Mouse (Mus musculus) Patski (cell line): Measurements from ENCODE around the gene Gm45837. TPM values are rescaled to one million over a fixed set of nuclear protein-coding genes. Genes with fewer than 3 reads are reported as not detected.
A peak's percentile ranks its signal among the peaks of the same experiment; 100 is the strongest.
"Not testable (repeated sequence)": the region's sequence is repeated elsewhere in the genome, so short reads cannot be mapped to it uniquely, and the experiment has no call there.

Experiments
- ATAC-seq: fragments of 100-300 bp; one replicate; pipeline ENCODE4 v1.8.0; 2021
- CTCF ChIA-PET: fragments of 350-600 bp; sonication (Branson Sonifier 250); formaldehyde crosslinking; loops from one replicate; lab custom pipeline; 2022; ENCODE audit warnings: inconsistent platforms; lab: Charles Lee
- POLR2A ChIA-PET: fragments of 350-600 bp; sonication (Branson Sonifier 250); formaldehyde crosslinking; loops from one replicate; lab custom pipeline; 2022; ENCODE audit warnings: antibody characterized with exemption, inconsistent platforms; lab: Charles Lee
- DNase-seq: peaks from one replicate; pipeline ENCODE4 v3.0.0-alpha.2; 2011; ENCODE audit warnings: low read depth, low spot score
- H3K27me3 ChIP-seq: fragments of 371-371 bp; one replicate; pipeline ENCODE4 v1.5.1; 2021
- CTCF ChIP-seq: fragments of 100-300 bp; IDR thresholded peaks from one replicate; pipeline ENCODE4 v1.5.1; 2021
- in situ Hi-C: fragments of 300-500 bp; cut with MboI; formaldehyde crosslinking; loops from 3 replicates; pipeline ENCODE4 v1.11.1; 2018; ENCODE audit warnings: low pct_unique_long_range_greater_than_20kb, mixed read lengths
- polyA plus RNA-seq: library from polyadenylated mRNA; unstranded; gene quantifications from one replicate; pipeline ENCODE4 v1.2.3, GENCODE M21; 2021

The Gm45837 gene
- polyA plus RNA-seq, 1 experiment from 2014 or later: 0.78 TPM

- in situ Hi-C loops: no loop called here
- DNase-seq: no peak
Observed at GRCm38 (mm10) chr7:101537541-101537940, 126.9 kb downstream of the Gm45837 start.

GRCm38 (mm10) chr7:101538141-101538933 is 127.7 kb downstream of the Gm45837 start:
- peak; percentile 63 for TF ChIP-seq CTCF
- H3K27me3 ChIP-seq: peaks cover 22% of the 10 kb centered on the region
- in situ Hi-C loops: no loop called here
- ATAC-seq (peak; percentile 60), DNase-seq (no peak)
- ChIA-PET CTCF (interaction anchor here (0.7 to 1.8 kb wide), 7 partner anchors 10 to 126 kb away, joined by 3 to 7 read pairs (median 3); no protein-coding TSS in a partner anchor), POLR2A (interaction anchor here (0.7 kb wide), 1 partner anchor 234 kb away, joined by 3 read pairs; no protein-coding TSS in a partner anchor)

More at GRCm38 (mm10) chr7:101537541-101537940, 126.9 kb downstream of the Gm45837 start:
- ChIA-PET CTCF (interaction anchor here (1.2 kb wide), 1 partner anchor 22 kb away, joined by 3 read pairs; no protein-coding TSS in a partner anchor), POLR2A (interaction anchor here (0.5 kb wide), 1 partner anchor 11 kb away, joined by 7 read pairs; no protein-coding TSS in a partner anchor)
- no peak for ATAC-seq
- no peak for TF ChIP-seq CTCF
- peaks cover 15% of the 10 kb centered on the region for H3K27me3 ChIP-seq

DNA sequence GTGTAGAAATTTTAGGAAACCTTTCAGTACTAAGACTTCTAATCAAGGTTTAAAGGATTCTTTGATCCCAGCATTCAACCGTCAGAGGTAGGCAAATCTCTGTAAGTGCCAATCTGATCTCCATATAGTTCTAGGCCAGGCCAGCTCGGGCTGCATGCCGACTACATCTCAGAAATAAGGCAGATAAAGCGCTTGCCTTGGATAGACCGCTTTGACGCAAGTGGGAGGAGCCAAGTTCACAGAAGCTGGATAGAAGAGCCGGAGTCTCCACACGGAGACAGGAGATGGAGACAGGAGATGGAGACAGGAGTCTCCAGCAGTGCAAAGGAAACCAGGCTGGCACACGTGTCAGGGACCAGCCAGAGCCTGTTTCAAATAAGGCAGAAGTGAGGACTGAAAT is 129.1 kb downstream of the Gm45837 start:
- DNase-seq (no peak), ATAC-seq (no peak)
- in situ Hi-C loops: no loop called here
- POLR2A ChIA-PET: no interaction called here
- no peak for TF ChIP-seq CTCF
- H3K27me3 ChIP-seq: peaks cover 23% of the 10 kb centered on the region
- CTCF ChIA-PET: interaction anchor here (1.8 kb wide), 1 partner anchor 127 kb away, joined by 7 read pairs; no protein-coding TSS in a partner anchor

GRCm38 (mm10) chr7:101540684-101541083 is 130.0 kb downstream of the Gm45837 start:
- ChIA-PET CTCF (interaction anchor here (1.0 to 1.9 kb wide), 4 partner anchors 10 to 128 kb away, joined by 4 to 6 read pairs (median 4); no protein-coding TSS in a partner anchor), POLR2A (no interaction called here)
- DNase-seq (no peak), ATAC-seq (no peak)
- in situ Hi-C loops: no loop called here
- no peak for TF ChIP-seq CTCF
- peaks cover 18% of the 10 kb centered on the region for H3K27me3 ChIP-seq

DNA sequence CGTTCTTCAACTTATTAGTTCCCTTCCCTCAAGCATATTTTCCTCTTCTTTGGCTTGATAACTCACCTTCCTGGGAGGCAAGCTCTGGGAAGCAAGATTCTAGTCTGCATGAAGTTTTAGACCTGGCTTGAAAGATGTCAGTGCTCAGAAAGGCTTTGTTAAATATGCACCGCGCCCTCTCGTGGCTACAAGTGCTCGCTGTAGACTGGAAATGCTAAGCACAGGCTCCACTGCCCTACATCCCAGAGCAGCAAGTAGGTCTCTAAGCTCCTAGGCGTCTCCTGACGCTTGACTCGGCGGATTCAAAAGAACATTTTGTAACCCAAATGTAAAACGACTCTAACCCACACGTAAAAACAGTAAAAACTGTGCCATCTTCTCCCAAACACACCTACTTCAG is 130.4 kb downstream of the Gm45837 start:
- ChIA-PET POLR2A (no interaction called here), CTCF (interaction anchor here (0.7 to 1.9 kb wide), 6 partner anchors 10 to 129 kb away, joined by 3 to 6 read pairs (median 4); no protein-coding TSS in a partner anchor)
- peaks cover 18% of the 10 kb centered on the region for H3K27me3 ChIP-seq
- DNase-seq (no peak), ATAC-seq (no peak)
- in situ Hi-C loops: no loop called here
- peak; percentile 84 for TF ChIP-seq CTCF

- POLR2A ChIA-PET: no interaction called here
- H3K27me3 ChIP-seq: peaks cover 18% of the 10 kb centered on the region
- CTCF ChIA-PET: interaction anchor here (0.7 to 1.9 kb wide), 6 partner anchors 11 to 129 kb away, joined by 3 to 6 read pairs (median 4); no protein-coding TSS in a partner anchor
- in situ Hi-C loops: no loop called here
- DNase-seq (no peak), ATAC-seq (no peak)
- TF ChIP-seq CTCF: no peak
Observed at GRCm38 (mm10) chr7:101541734-101542133, 131.0 kb downstream of the Gm45837 start.

DNA sequence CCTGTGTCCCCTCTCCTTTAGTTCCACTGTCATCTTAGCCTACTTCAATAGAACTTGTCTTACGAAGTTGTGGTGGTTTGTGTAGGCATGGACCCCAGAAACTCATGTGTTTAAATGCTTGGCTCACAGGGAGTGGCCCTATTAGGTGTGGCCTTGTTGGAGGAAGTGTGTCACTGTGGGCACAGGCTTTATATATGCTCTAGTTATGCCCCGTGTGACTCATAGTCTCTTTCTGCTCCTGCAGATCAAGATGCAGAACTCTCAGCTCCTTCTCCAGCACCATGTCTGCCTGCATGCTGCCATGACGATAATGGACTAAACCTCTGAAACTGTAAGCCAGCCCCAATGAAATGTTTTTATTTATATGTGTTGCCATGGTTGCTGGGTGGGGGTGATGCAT is 137.0 kb downstream of the Gm45837 start:
- peaks cover 8% of the 10 kb centered on the region for H3K27me3 ChIP-seq
- DNase-seq (no peak), ATAC-seq (no peak)
- in situ Hi-C loops: no loop called here
- ChIA-PET CTCF (no interaction called here), POLR2A (no interaction called here)
- no peak for TF ChIP-seq CTCF

DNA sequence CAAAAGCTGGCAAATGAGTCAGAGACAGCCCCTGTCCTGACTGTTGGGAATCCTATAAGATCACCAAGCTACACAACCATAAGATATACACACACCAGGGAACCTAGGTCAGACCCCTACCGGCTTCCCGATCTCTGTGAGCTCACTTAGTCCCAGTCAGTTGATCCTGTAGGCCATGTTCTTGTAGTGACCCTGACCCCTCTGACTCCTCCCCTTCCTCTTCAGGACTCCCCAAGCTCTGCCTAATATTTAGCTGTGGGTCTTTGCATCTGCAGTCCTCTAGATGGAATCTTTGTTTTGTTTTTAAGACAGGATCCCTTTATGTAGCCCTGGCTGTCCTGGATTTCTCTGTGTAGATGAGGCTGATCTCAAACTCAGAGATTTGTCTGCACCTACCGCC is 138.6 kb downstream of the Gm45837 start:
- CTCF ChIA-PET: no interaction called here

DNA sequence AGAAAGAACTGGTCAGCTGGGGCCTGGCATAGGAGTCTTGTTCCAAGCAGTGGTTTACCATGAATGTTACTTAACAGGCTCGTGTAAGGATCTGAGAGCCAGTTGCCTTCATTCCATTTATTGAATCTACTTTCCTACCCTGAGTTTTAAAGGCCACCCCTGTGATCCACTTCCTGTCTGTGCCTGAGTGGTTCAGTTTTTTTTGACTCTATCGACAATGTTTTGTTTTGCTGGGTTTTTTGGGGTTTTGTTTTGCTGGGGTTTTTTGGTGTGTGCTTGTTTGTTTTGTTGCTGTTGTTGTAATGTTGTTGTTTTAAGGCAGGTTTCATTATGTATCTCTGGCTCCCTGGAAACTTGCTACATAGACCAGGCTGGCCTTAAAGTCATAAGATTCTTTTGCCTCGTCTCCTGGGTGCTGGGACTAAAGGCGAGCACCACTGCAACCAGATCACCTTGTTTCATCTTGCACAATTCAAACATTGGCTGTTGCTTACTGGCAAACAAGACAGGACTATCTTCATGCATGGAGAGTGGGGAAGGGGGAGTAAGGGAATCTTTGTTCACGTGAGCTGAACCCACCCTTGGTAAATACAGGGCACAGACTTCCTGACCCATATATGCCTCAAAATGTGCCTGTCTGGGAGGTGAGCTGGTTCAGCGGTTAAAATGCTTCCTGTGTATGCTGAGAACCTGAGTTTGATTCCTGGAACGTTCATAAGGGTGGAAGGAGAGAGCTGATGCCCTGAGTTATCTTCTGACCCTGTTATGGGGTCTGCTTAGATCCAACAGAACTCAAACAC is 140.2 kb downstream of the Gm45837 start:
- ATAC-seq (no peak), DNase-seq (no peak)
- ChIA-PET POLR2A (no interaction called here), CTCF (no interaction called here)
- H3K27me3 ChIP-seq: no peaks in the 10 kb centered on the region
- no peak for TF ChIP-seq CTCF
- in situ Hi-C loops: no loop called here

More for the DNA sequence above, 138.6 kb downstream of the Gm45837 start:
- DNase-seq: no peak
- H3K27me3 ChIP-seq: no peaks in the 10 kb centered on the region
- TF ChIP-seq CTCF: no peak
- POLR2A ChIA-PET: no interaction called here
- no peak for ATAC-seq
- in situ Hi-C loops: no loop called here

DNA sequence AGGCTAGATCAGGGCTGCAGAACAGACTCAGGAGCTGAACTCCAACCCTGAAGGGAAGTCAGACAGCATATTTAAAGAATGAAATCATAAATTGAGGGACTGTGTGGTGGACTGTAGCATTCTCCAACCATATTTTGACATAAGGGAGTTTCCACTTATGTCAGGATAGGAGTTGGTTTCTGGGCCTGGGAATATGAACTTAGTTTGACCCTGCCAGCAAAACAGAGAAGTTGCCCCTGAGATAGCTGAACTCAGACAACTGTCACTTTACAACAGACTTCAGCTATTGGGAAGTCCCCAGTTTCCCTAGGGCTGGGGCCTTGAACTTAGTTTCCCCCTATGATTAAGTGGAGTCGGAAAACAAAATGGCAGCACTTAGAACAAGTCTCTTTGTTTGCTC is 140.8 kb downstream of the Gm45837 start:
- no peak for TF ChIP-seq CTCF
- in situ Hi-C loops: no loop called here
- ATAC-seq (no peak), DNase-seq (no peak)
- no peaks in the 10 kb centered on the region for H3K27me3 ChIP-seq
- ChIA-PET CTCF (no interaction called here), POLR2A (no interaction called here)

DNA sequence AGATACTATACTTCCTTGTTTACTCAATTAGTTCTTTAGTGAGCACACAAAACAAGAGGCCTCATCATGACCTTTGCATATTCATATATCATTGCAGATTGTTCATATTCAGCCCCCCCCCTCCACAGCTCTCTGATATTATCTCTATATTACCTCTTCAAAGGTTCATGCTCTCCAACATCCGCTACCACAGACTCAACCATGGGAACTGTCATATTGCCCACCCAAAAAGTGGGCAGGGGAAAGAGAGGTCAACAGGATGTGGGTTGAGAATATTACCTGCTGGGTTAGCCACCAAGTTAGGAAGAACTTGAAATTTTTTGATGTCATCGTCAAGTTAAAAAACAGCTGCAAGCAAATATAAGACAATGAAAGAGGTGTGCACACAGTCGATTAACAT is 144.8 kb downstream of the Gm45837 start:
- in situ Hi-C loops: not testable (repeated sequence)

More for the DNA sequence above, 144.8 kb downstream of the Gm45837 start:
- CTCF ChIA-PET, ATAC-seq, POLR2A ChIA-PET, DNase-seq, H3K27me3 ChIP-seq: not testable (repeated sequence)
